Mouse (Mus musculus) adrenal gland, adult (tissue): ENCODE measurements around the gene Cdc16.

Source experiments
- DNase-seq, 2 experiments: peaks; one replicate each; pipeline ENCODE4 v3.0.0; 2022 to 2023; ENCODE audit warnings: low spot score in 1 of 2; ENCODE audit not compliant: inconsistent age in 2 of 2

The Cdc16 gene

GRCm38 (mm10) chr8:13797676-13798075 lies 40.2 kb downstream of the Cdc16 start:
- no peak for DNase-seq

GRCm38 (mm10) chr8:13799566-13799965 lies 42.1 kb downstream of the Cdc16 start:
- no peak for DNase-seq

- DNase-seq: no peak
Measured at GRCm38 (mm10) chr8:13828598-13829172, 71.2 kb downstream of the Cdc16 start.
